Mouse (Mus musculus): ENCODE data around the gene Scamp1. TPM values are rescaled to one million over a fixed set of nuclear protein-coding genes. Genes with fewer than 3 reads are reported as not detected.
A peak's percentile ranks its signal among the peaks of the same experiment; 100 is the strongest.
"Not testable (repeated sequence)": the region's sequence is repeated elsewhere in the genome, so short reads cannot be mapped to it uniquely, and the experiment has no call there.

The Scamp1 gene
- total RNA-seq (2021) = 100 to 1,000 TPM; 183 to 191 TPM
- long read RNA-seq, experiment 1, full-length matches to known transcripts = 284 of 327 reads
- long read RNA-seq, experiment 1, partial matches to known transcripts = 7 of 327 reads
- long read RNA-seq, experiment 1, other reads (novel, unspliced or antisense) = 36 of 327 reads
- long read RNA-seq, experiment 2, full-length matches to known transcripts = 248 of 284 reads
- long read RNA-seq, experiment 2, partial matches to known transcripts = 6 of 284 reads
- long read RNA-seq, experiment 2, other reads (novel, unspliced or antisense) = 30 of 284 reads

GRCm38 (mm10) chr13:94285281-94285871 is at the start of gene Scamp1:
TSS of gene Scamp1 (minus strand) at chr13:94285857.
- DNase-seq (ENCODE audit: low spot score in 2 of 2) = peak; percentile 88 to 95

GRCm38 (mm10) chr13:94330392-94330979 is 44.8 kb upstream of the Scamp1 start:
- no peak for DNase-seq (ENCODE audit: low spot score in 2 of 2)

- DNase-seq (ENCODE audit: low spot score in 2 of 2) = not testable (repeated sequence)
These were observed 43.3 kb upstream of the Scamp1 start for GRCm38 (mm10) chr13:94329005-94329404.

GRCm38 (mm10) chr13:94328063-94328462 is 42.4 kb upstream of the Scamp1 start:
- DNase-seq (ENCODE audit: low spot score in 2 of 2) = no peak

GRCm38 (mm10) chr13:94322475-94322874 is 36.8 kb upstream of the Scamp1 start:
- no peak for DNase-seq (ENCODE audit: low spot score in 2 of 2)

- DNase-seq (ENCODE audit: low spot score in 2 of 2) = no peak
These were observed 35.6 kb upstream of the Scamp1 start for GRCm38 (mm10) chr13:94321094-94321792.

GRCm38 (mm10) chr13:94316975-94317511 is 31.4 kb upstream of the Scamp1 start:
- no peak for DNase-seq (ENCODE audit: low spot score in 2 of 2)

GRCm38 (mm10) chr13:94312812-94313211 is 27.2 kb upstream of the Scamp1 start:
- not testable (repeated sequence) for DNase-seq (ENCODE audit: low spot score in 2 of 2)

- no peak for DNase-seq (ENCODE audit: low spot score in 2 of 2)
These were observed 22.6 kb upstream of the Scamp1 start for GRCm38 (mm10) chr13:94308279-94308678.

- no peak for DNase-seq (ENCODE audit: low spot score in 2 of 2)
These were observed 21.9 kb upstream of the Scamp1 start for GRCm38 (mm10) chr13:94307531-94307930.

- DNase-seq (ENCODE audit: low spot score in 2 of 2) = no peak
These were observed 21.3 kb upstream of the Scamp1 start for GRCm38 (mm10) chr13:94306968-94307289.

GRCm38 (mm10) chr13:94306277-94306967 is 20.8 kb upstream of the Scamp1 start:
- DNase-seq (ENCODE audit: low spot score in 2 of 2) = peak; percentile 7

- DNase-seq (ENCODE audit: low spot score in 2 of 2) = no peak
These were observed 15.4 kb upstream of the Scamp1 start for GRCm38 (mm10) chr13:94300946-94301538.

- no peak for DNase-seq (ENCODE audit: low spot score in 2 of 2)
These were observed 14.6 kb upstream of the Scamp1 start for GRCm38 (mm10) chr13:94300232-94300631.

GRCm38 (mm10) chr13:94298401-94298800 is 12.7 kb upstream of the Scamp1 start:
- DNase-seq (ENCODE audit: low spot score in 2 of 2) = no peak

- no peak for DNase-seq (ENCODE audit: low spot score in 2 of 2)
These were observed 10.7 kb upstream of the Scamp1 start for GRCm38 (mm10) chr13:94296371-94296770.

- DNase-seq (ENCODE audit: low spot score in 2 of 2) = no peak
These were observed 10.3 kb upstream of the Scamp1 start for GRCm38 (mm10) chr13:94295922-94296321.

GRCm38 (mm10) chr13:94294886-94295285 is 9.2 kb upstream of the Scamp1 start:
- no peak for DNase-seq (ENCODE audit: low spot score in 2 of 2)

- DNase-seq (ENCODE audit: low spot score in 2 of 2) = no peak
These were observed 8.3 kb upstream of the Scamp1 start for GRCm38 (mm10) chr13:94293911-94294310.

GRCm38 (mm10) chr13:94286195-94286594 is 538 bp upstream of the Scamp1 start:
- DNase-seq (ENCODE audit: low spot score in 2 of 2) = peak; percentile 25 to 28

Measured in left cerebral cortex, adult 18-20 months (tissue).